Mouse (Mus musculus) gastrocnemius, postnatal 36 days (tissue): Measurements from ENCODE around the gene Hnrnph2. TPM values are rescaled to one million over a fixed set of nuclear protein-coding genes. Genes with fewer than 3 reads are reported as not detected.

Source experiments
- DNase-seq, 2 experiments: peaks; one replicate each; pipeline ENCODE4 v3.0.0; 2022
- intact Hi-C: fragments of 180-260 bp; cut with DNase I; formaldehyde crosslinking; loops from one replicate; pipeline ENCODE4 v1.15.1; 2025
- total RNA-seq, 2 experiments: library from RNA; stranded (reverse); gene quantifications; 2 replicates each; pipeline ENCODE4 v1.2.3; 2021

Gene Hnrnph2
- total RNA-seq, 2 experiments from 2014 or later: 42.1 to 46.4 TPM

GRCm38 (mm10) chrX:134610984-134611383 is 10.0 kb downstream of the Hnrnph2 start:
- DNase-seq: no peak
- intact Hi-C loops: no loop called here

- DNase-seq: peak; percentile 22 to 24
- intact Hi-C loops: no loop called here
These were observed 11.4 kb downstream of the Hnrnph2 start for GRCm38 (mm10) chrX:134612285-134612959.

GRCm38 (mm10) chrX:134614306-134614705 is 13.3 kb downstream of the Hnrnph2 start:
- intact Hi-C loops: no loop called here

GRCm38 (mm10) chrX:134619695-134620094 is 18.7 kb downstream of the Hnrnph2 start:
- intact Hi-C loops: no loop called here
- DNase-seq: no peak

More at GRCm38 (mm10) chrX:134614306-134614705, 13.3 kb downstream of the Hnrnph2 start:
- no peak for DNase-seq

- intact Hi-C loops: no loop called here
- DNase-seq: no peak
These were observed 19.4 kb downstream of the Hnrnph2 start for GRCm38 (mm10) chrX:134620254-134620865.

- intact Hi-C loops: no loop called here
These were observed 20.7 kb downstream of the Hnrnph2 start for GRCm38 (mm10) chrX:134621685-134622084.

GRCm38 (mm10) chrX:134623350-134623749 is 22.4 kb downstream of the Hnrnph2 start:
- intact Hi-C loops: no loop called here

More at GRCm38 (mm10) chrX:134621685-134622084, 20.7 kb downstream of the Hnrnph2 start:
- DNase-seq: no peak

GRCm38 (mm10) chrX:134628200-134628599 is 27.2 kb downstream of the Hnrnph2 start:
- no peak for DNase-seq
- intact Hi-C loops: no loop called here

More at GRCm38 (mm10) chrX:134623350-134623749, 22.4 kb downstream of the Hnrnph2 start:
- no peak for DNase-seq

GRCm38 (mm10) chrX:134632710-134633109 is 31.7 kb downstream of the Hnrnph2 start:
- no peak for DNase-seq
- intact Hi-C loops: no loop called here

- DNase-seq: no peak
- intact Hi-C loops: no loop called here
These were observed 34.1 kb downstream of the Hnrnph2 start for GRCm38 (mm10) chrX:134635111-134635510.

- no peak for DNase-seq
- intact Hi-C loops: no loop called here
These were observed 34.9 kb downstream of the Hnrnph2 start for GRCm38 (mm10) chrX:134635860-134636259.

GRCm38 (mm10) chrX:134641000-134641760 is 40.2 kb downstream of the Hnrnph2 start:
- intact Hi-C loops: no loop called here
- no peak for DNase-seq

- intact Hi-C loops: no loop called here
- no peak for DNase-seq
These were observed 45.4 kb downstream of the Hnrnph2 start for GRCm38 (mm10) chrX:134646338-134646737.

- intact Hi-C loops: no loop called here
- no peak for DNase-seq
These were observed 46.4 kb downstream of the Hnrnph2 start for GRCm38 (mm10) chrX:134647421-134647820.

GRCm38 (mm10) chrX:134648031-134648692 is 47.2 kb downstream of the Hnrnph2 start:
- intact Hi-C loops: no loop called here
- DNase-seq: peak; percentile 16 to 56

- intact Hi-C loops: no loop called here
- no peak for DNase-seq
These were observed 51.1 kb downstream of the Hnrnph2 start for GRCm38 (mm10) chrX:134652061-134652460.

Other genes with a start within 250 kb of the Hnrnph2 start
- gene Drp2, start 196.6 kb upstream of the Hnrnph2 start, total RNA-seq: 1 to 10 TPM; 3.5 to 5.9 TPM
- not detected for gene Taf7l, start 124.7 kb upstream of the Hnrnph2 start, total RNA-seq
- 10 to 100 TPM in 1 of 2 experiments, 1 to 10 TPM in 1; 9.3 to 13.4 TPM for gene Timm8a1, start 59.3 kb upstream of the Hnrnph2 start, total RNA-seq
- under 1 TPM; 0.15 TPM for gene Btk, start 17.6 kb upstream of the Hnrnph2 start, total RNA-seq
- 100 to 1,000 TPM in 1 of 2 experiments, 10 to 100 TPM in 1; 83.8 to 131 TPM for gene Rpl36a, start 15.5 kb upstream of the Hnrnph2 start, total RNA-seq
- 1 to 10 TPM; 1.6 TPM for gene Gla, start 54 bp upstream of the Hnrnph2 start, total RNA-seq
- gene Armcx4, start 85.3 kb downstream of the Hnrnph2 start, total RNA-seq: 10 to 100 TPM in 1 of 2 experiments, 1 to 10 TPM in 1; 8.3 to 13.3 TPM
- gene Armcx1, start 116.8 kb downstream of the Hnrnph2 start, total RNA-seq: 1 to 10 TPM; 1.7 to 1.9 TPM
- 1 to 10 TPM; 1.5 to 2.0 TPM for gene Armcx6, start 150.2 kb downstream of the Hnrnph2 start, total RNA-seq
- gene Armcx3, start 155.4 kb downstream of the Hnrnph2 start, total RNA-seq: 10 to 100 TPM; 21.9 to 23.4 TPM
- gene Armcx2, start 208.0 kb downstream of the Hnrnph2 start, total RNA-seq: 1 to 10 TPM; 3.1 to 3.2 TPM